Mouse (Mus musculus) urinary bladder, adult 18-20 months (tissue): ENCODE measurements around the gene Tcf3.

ENCODE experiments used
- DNase-seq, 2 experiments: peaks; one replicate each; pipeline ENCODE4 v3.0.0; 2022; ENCODE audit warnings: low spot score in 2 of 2, mixed read lengths in 2 of 2

Tcf3 gene

GRCm38 (mm10) chr10:80437973-80438372, 4.5 kb upstream of the Tcf3 start:
- peak; percentile 50 to 65 for DNase-seq

GRCm38 (mm10) chr10:80436276-80436675, 2.8 kb upstream of the Tcf3 start:
- peak in 1 of 2 experiments; percentile 33 for DNase-seq

DNA sequence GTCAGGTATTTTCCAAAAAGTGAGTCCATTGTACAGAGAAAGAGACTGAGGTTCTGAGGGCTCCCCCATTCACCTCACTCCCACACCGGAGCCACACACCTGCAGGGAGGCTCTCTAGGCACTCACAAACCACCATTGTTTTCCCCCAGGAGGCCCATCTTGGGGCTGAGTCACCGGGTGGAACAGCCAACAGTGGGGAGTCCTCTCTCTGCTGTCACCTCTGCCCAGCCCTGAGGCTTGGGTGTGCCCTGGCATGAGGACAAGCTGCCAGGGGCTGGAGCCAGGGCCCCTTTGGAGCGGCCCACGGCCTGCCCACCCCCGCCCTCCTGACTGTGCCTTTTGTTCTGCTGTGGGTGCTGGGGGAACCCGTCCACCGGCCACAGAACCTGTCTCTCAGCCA, 2.3 kb upstream of the Tcf3 start:
- DNase-seq: peak in 1 of 2 experiments; percentile 45

DNA sequence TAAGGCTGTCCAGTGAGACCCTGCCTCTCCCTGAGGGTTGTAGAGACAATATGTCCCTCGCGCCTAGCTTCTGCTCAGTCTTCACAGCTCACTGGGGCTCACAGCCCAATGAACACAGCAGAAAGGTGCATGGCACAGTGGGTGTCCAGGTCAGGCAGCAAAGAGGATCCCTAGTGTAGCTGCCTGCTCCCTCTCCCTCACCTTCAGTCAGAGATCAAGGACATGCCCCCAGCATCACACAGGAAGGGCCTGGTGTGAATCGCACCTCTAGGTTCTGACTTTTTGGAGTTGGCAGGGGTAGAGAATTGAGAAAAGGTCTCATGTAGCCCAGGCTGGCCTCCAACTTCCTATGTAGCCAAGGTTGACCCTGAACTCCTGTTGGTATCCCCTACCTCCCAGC, 1.4 kb upstream of the Tcf3 start:
- no peak for DNase-seq

GRCm38 (mm10) chr10:80434233-80434592, 766 bp upstream of the Tcf3 start:
- no peak for DNase-seq

- DNase-seq: no peak
Measured at GRCm38 (mm10) chr10:80432936-80433512, 423 bp downstream of the Tcf3 start.

DNA sequence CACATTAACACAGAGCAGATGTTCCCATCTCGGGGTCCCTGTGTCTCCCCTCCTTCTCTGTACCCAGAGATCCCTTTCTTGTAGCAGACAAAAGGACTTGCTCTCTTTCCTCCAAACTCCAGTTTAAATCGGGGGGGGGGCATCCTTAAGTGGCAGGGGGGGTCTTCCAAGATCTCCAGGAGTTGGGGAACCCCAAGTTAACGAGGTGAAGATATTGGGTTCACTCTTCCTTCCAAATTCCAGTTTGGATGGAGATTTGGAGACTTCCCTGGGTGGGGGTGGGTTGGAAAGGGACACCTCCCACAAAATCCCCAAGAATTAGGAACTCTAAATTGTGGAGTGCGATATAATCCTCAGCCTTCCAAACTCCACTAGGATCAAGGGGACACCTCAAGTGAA, 1.1 kb downstream of the Tcf3 start:
- no peak for DNase-seq

- DNase-seq: no peak
Measured at GRCm38 (mm10) chr10:80431570-80432386, 1.7 kb downstream of the Tcf3 start.

GRCm38 (mm10) chr10:80430375-80430980, 3.0 kb downstream of the Tcf3 start:
- DNase-seq: no peak

DNA sequence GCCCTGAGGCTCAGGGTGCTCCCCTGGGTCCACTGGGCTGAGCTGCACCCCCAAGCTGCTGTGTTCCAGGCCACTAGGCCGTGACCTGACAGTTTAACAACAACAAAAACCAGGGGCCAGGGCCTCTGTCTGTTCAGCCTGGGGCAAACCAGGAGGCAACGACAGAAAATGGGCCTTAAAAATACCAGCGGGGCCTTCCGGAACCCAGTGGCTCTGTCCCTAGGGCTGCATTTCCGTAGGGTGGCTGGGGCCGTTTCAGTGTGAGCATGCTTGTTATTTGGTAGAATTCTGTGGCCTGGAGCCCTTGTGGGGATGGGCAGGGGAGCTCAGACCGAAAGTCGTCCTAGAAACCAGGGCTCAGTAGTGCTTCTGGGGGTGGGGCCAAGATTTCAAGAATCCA, 3.6 kb downstream of the Tcf3 start:
- DNase-seq: no peak

DNA sequence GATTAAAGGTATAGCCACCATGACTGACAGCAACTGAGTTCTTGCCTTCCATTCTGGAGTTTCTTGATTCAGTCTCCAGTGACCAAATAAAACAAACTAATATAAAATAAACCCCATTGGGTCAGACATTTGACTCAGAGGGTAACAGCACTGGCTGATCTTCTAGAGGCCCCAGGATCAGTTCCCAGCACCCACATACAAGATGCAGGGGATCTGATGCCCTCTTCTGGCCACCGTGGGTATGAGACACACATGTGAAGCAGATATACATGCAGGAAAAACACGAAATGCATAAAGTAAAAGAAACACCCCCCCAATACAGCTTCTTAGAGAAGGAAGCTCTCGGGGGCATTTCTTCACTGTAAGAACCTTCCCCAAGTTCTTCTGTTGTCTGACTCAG, 8.4 kb downstream of the Tcf3 start:
- no peak for DNase-seq

DNA sequence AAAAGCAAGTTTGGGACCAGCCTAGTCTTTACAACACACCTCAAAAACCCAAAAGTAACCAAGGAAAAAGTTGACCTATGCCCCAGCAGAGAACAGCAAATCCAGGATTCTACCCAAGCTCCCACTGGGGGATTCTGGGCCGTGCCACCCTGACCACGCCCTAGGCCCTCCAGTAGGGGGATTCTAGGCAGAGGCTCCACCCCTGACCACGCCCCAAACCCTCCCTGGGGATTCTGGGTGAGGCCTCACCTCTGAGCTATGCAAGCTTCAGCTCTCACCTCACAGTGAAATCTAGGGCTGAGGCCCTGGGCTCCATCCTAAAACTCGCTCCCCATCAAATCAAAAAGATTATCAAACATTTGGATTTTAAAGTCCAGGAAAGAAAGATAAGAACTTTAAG, 9.9 kb downstream of the Tcf3 start:
- no peak for DNase-seq

DNA sequence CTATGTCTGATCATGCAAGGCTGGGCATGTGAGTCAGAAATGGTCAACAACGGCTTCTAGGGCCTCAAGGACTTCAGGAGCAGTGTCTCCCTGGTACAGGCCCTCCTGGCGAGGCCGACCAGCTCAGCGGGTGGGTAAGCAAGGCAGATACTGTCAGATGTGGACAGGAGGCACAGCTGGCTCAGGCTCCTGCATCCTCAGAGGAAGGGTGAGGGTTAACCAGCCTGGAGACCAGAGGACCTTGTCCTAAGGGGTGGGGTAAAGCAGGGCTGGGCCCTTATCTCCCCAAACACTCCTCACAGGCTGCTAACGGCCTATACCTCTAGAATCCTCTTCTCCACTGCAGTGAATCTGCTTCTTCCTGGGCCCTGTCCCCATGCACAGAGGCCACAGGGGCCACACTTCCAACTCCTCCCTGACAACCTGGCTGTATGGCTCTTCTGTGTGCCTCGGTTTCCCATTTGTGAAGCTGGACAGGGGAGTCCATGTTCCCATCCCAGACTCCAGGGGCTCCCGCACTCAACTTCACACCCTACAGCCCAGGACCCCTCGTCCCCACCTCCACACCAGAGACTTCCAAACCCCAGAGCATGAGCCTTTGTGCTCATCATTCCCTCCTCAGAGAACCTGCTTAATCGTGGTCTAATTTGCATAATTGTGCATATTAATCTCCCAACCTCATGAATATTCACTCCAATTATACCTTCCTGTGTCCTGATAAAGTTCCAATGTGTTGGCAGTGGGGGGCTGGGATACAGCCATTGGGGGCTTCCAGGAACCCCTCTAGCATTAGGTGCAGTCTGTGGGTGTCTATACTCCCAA, 11.6 kb downstream of the Tcf3 start:
- no peak for DNase-seq

DNA sequence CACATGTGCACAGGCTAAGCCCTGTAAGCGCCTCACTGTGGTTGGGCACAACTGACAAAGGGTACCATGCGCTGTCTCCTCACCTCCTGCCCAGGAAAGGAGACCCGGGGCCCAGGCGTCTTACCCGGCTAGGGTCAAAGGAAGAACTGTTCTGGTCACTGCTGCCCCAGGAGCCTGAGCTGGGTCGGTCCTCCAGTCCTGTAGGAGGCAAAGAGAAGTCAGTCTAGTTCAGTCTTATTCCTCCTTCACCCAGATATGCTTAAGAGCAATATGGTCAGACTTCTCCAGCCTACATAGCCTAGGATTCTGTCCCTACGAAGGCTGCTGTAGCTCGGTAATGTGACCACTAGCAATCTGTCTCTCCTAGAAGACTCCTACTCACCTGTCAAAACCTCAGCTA, 12.2 kb downstream of the Tcf3 start:
- DNase-seq: no peak

- DNase-seq: no peak
Measured at GRCm38 (mm10) chr10:80420729-80421128, 12.7 kb downstream of the Tcf3 start.

- no peak for DNase-seq
Measured at GRCm38 (mm10) chr10:80419419-80419818, 14.0 kb downstream of the Tcf3 start.

- DNase-seq: no peak
Measured at GRCm38 (mm10) chr10:80418311-80418710, 15.1 kb downstream of the Tcf3 start.

GRCm38 (mm10) chr10:80417841-80418240, 15.6 kb downstream of the Tcf3 start:
- DNase-seq: no peak

- no peak for DNase-seq
Measured at GRCm38 (mm10) chr10:80417371-80417770, 16.1 kb downstream of the Tcf3 start.

DNA sequence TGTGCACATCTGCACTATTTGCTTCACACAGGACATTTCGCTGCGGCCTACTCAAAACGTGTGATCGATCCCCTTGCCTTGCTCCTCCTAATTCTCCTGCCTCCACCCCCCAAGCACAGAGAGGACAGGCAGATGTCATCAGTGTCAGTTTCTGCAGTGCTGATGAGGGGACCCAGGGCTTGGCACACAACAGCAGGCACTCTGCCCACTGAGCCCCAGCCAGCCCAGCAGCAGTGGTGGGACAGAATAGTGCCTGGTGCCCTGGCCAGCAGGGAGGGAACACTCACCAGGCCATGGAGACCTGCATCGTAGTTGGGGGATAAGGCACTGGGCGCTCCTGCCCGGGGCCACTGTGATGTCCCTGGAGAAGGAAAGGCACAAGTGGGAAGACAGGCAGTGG, 17.9 kb downstream of the Tcf3 start:
- no peak for DNase-seq

DNA sequence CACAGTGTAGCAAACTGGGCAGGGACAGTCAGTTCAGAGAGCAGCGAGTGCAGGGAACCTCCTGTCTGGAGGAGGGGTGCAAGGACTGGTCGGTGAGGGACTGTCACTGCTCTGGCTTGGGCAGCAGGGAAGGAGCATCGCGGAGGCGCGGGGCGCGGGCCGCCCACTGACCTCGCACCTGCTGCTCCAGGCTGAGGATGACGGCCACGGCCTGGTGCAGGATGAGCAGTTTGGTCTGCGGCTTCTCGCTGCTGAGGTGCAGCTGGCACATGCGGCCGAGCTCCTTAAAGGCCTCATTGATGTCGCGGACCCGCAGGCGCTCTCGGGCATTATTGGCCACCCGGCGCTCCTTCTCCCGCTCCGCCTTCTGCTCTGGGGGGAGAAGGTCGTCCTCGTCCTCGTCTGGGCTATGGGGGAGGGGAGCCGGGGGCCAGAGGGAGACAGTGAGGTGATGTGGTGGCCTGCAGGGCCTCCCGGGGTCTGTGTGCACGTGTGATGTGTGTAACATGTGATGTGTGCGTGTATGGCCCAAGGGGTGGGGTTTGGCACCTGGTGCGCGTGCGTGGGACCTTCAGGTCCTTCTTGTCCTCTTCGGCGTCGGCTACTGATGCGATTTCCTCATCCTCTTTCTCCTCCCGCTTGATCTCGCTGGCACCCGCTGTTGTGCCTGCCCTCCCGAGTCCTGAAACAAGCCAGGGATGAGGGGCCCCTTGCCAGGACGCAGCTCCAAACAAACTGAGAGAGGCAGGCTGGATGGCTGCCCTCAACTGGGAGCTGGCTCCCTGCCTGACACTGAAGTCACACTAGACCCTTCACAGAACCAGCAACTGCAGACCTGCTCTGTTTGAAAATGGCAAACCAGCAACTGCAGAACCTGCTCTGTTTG, 20.5 kb downstream of the Tcf3 start:
- DNase-seq: no peak
